ENCODE assay signal across 15 mouse cellular contexts in the genomic region with DNA sequence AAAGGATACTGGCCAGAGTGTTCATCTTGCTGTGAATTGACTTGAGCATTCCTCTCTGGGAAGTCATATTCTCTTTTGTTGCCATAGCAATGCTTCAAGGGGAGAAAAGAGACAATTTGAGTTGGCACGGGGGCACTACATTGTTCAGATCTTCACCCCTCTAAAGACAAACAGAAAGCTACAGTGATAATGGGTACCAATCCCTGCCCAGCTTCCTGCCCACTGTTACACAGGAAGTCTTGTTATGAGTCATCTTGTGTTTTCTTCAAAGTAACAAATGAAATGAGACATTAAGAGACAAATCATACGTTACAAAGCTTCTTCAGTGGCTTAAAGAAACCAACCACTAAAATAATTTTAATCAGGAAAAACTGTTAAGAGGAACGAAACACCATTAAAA. TPM values are rescaled to one million over a fixed set of nuclear protein-coding genes. Genes with fewer than 3 reads are reported as not detected.
DNase-seq lines count a peak whose midpoint lies in the region; ATAC-seq lines count a peak whose summit lies in the region.
"Had no signal": no experiment of that assay in that cellular context is flagged by ENCODE, and none has a peak within 500 bp of the region (broad histone marks: within the 10 kb centered on the region; RNA-seq: fewer than 3 reads in every experiment).

No protein-coding gene starts in this region.

- no peak overlapping the region for H3K27ac ChIP-seq in limb, embryonic 10.5 days
- H3K27ac ChIP-seq: embryonic facial prominence, embryonic 12.5 days; liver, embryonic 15.5 days had no signal

- peak; percentile 34 for DNase-seq in lung, postnatal 10 days
- DNase-seq in lung, postnatal 14 days = no peak
- DNase-seq in T-cell, adult 2 months (ENCODE audit: low spot score) = peak; percentile 70
- no peak for DNase-seq in frontal cortex, adult 2 months (ENCODE audit: extremely low spot score in 1 of 2, low spot score in 1 of 2)
- no peak for DNase-seq in limb, embryonic 10.5 days (ENCODE audit: low spot score)
- DNase-seq: adrenal gland, postnatal 25 days; cerebellum, adult 2 months; forebrain, postnatal 0 days; kidney, postnatal 4 days had no signal

- 89% methylated on average over 3 of the region's 3 CpGs for WGBS in limb, embryonic 10.5 days

- H3K4me3 ChIP-seq in limb, embryonic 10.5 days = no peak overlapping the region
- H3K4me3 ChIP-seq: embryonic facial prominence, embryonic 12.5 days; hindbrain, embryonic 12.5 days; liver, embryonic 15.5 days had no signal

- H3K27me3 ChIP-seq in limb, embryonic 10.5 days (ENCODE audit: low read depth, poor library complexity, severe bottlenecking) = no peaks in the 10 kb centered on the region
- H3K27me3 ChIP-seq: embryonic facial prominence, embryonic 12.5 days; hindbrain, embryonic 12.5 days; liver, embryonic 15.5 days had no signal

- no peaks in the 10 kb centered on the region for H3K9me3 ChIP-seq in limb, embryonic 10.5 days (replicated peaks)
- H3K9me3 ChIP-seq: embryonic facial prominence, embryonic 12.5 days; hindbrain, embryonic 12.5 days; liver, embryonic 15.5 days had no signal

- peak; percentile 94 for ATAC-seq in CD4-positive, CD25-positive, alpha-beta regulatory T cell, adult 4 months
- ATAC-seq in monocyte, adult 5-6 weeks (replicated peaks; ENCODE audit: insufficient number of reproducible peaks, low FRiP score, low TSS enrichment, poor library complexity, severe bottlenecking) = 0 out of 2 replicates have a peak, but pooled peaks have one; percentile 37
- ATAC-seq: forebrain, postnatal 0 days; midbrain, embryonic 16.5 days had no signal

- H3K36me3 ChIP-seq in limb, embryonic 10.5 days = peaks cover 80% of the 10 kb centered on the region

- H3K4me1 ChIP-seq in limb, embryonic 10.5 days = no peaks in the 10 kb centered on the region
- H3K4me1 ChIP-seq: embryonic facial prominence, embryonic 12.5 days; liver, embryonic 15.5 days had no signal

RNA-seq across cellular contexts. Expression of gene Gosr1, which starts 28.8 kb away (rescaled TPM):
- 10 to 100 TPM; 49.2 to 62.6 TPM for polyA plus RNA-seq in CD4-positive, CD25-positive, alpha-beta regulatory T cell, adult 4 months (2017; shearing (Covaris generic))
- 43.3 to 103 TPM (median 80.0 TPM) in 3 replicates for total RNA-seq in monocyte, adult 5-6 weeks (2017)
- 27.9 and 28.7 TPM in 2 replicates for polyA plus RNA-seq in frontal cortex, adult 2 months (2012; rRNA removed)
- polyA plus RNA-seq in limb, embryonic 10.5 days (2016; fragmentation: Nextera tagmentation; extraction: Ambion mirVana) = 21.3 and 21.7 TPM in 2 replicates

RNA-seq across cellular contexts. Expression of gene Trarg1, which starts 55.0 kb away (rescaled TPM):
- polyA plus RNA-seq in CD4-positive, CD25-positive, alpha-beta regulatory T cell, adult 4 months (2017; shearing (Covaris generic)) = not detected
- not detected in 3 replicates for total RNA-seq in monocyte, adult 5-6 weeks (2017)
- 0.10 and 0.23 TPM in 2 replicates for polyA plus RNA-seq in frontal cortex, adult 2 months (2012; rRNA removed)
- polyA plus RNA-seq in limb, embryonic 10.5 days (2016; fragmentation: Nextera tagmentation; extraction: Ambion mirVana) = 0.04 and 0.09 TPM in 2 replicates
- polyA plus RNA-seq: liver, embryonic 15.5 days had no signal

Comparison
In these comparisons a context has a peak if more than half of its experiments do, and no peak if none do; other contexts are left out.
1. DNase-seq: peak in lung, postnatal 10 days (single experiment) and T-cell, adult 2 months (single experiment); none in lung, postnatal 14 days (single experiment), frontal cortex, adult 2 months (0 of 2) and limb, embryonic 10.5 days (single experiment).